Mouse (Mus musculus) embryo, embryonic 9.5 days (tissue): ENCODE results near the gene Tnnt2.

ENCODE experiments used
- DNase-seq: peaks from one replicate; pipeline ENCODE4 v3.0.0-alpha.2; 2017; ENCODE audit errors: extremely low spot score

The Tnnt2 gene

GRCm38 (mm10) chr1:135835716-135836483 is at the start of gene Tnnt2:
Gene Tnnt2, plus strand, starts transcription at chr1:135836354.
- DNase-seq: peak; percentile 19

- DNase-seq: peak; percentile 79
Observed at GRCm38 (mm10) chr1:135787799-135788198, 48.4 kb upstream of the Tnnt2 start.

GRCm38 (mm10) chr1:135788708-135789107 is 47.4 kb upstream of the Tnnt2 start:
- no peak for DNase-seq

DNA sequence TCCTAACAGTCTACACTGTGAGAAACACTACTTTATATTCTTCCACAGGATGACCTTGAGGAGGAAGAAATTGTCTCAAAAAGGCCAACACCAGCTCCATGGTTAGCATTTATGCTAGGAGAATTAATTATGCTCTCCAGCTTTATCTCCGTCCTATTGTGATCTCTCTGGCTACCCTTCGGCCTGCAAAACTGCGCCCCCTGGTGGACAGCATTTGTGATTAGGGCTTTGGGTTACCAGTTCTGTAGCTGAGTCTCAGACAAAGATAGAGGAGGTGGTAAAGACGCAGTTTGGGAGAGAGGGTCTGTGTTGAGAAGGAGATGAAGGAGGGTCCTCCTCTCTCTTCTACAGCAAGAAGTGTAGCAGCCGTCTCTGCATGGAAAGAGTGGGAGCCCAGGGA is 46.3 kb upstream of the Tnnt2 start:
- DNase-seq: peak; percentile 82

DNA sequence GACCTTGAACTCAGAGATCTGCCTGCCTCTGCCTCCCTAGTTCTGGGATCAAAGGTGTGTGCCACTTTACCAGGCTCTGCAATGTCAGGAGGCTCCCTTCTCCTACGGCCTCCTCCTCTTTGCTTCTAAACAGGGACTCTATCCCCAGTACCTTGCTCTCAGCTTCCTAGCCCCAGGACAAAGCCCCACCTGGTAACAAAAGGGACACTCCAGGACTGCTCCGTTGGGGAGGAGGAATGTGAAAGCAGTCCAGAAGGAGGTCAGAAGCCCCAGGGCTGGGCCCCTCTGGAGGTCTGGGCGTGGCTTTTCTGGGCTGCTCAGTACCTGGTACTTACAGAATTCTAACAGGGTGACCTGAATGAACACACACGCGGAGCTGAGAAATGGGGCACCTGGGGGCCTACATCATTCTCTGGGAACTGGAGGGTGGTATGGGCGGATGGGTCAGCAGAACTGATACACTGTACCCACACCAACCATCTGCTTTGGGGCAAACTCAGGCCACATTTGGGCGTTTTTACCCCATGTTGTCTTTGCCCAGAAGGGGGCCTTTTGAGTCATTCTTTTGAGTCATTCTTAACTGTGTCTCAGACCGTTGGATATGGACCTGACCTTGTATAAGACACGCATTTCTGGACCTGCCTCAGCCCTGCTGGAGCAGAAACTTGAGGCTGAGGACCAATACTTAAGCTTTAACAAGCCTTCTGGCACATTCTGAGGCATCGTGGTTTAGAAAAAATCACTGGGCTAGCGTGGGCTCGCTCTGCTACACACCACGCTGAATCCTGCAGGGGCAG is 43.8 kb upstream of the Tnnt2 start:
- DNase-seq: no peak

DNA sequence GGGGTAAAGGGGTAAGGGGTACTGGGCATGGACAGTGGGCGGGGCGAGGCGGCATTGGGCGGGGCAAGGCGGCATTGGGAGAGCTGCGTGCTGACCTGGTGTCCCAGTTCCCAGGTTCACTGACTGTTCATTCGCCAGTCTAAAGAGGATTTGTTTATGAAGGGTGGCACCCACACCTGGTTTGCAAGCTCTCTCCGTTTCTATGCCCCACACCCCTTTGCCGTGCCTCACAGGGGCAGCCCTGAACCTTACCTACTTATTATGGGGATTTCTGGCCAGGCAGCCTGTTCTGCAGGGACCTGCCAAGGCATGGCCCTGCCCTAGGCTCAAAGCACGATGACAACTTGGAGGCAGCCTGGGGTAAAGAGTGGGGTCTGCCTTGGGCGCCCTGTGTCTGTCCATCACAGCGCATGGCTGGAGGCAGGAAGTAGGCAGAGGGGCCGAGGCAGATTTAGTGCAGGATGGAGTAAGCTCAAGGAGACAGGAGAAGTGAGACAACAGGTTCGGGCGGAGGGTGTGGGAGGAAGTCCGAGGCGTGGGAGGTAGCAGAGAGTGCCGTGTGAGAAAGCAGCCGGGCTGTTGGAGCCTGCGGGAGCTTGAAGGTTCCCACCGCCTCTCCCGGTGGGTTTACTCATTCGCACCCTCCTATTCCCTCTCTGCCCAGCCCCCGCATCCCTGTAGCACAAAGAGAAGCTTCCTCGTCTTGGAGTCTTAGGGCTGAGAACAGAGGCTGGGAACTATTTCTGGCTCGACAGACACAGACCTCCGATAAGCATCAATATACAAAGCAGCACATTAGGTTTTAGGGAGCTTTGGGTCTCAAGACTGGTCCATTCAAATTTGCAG is 42.6 kb upstream of the Tnnt2 start:
- DNase-seq: peak; percentile 37

DNA sequence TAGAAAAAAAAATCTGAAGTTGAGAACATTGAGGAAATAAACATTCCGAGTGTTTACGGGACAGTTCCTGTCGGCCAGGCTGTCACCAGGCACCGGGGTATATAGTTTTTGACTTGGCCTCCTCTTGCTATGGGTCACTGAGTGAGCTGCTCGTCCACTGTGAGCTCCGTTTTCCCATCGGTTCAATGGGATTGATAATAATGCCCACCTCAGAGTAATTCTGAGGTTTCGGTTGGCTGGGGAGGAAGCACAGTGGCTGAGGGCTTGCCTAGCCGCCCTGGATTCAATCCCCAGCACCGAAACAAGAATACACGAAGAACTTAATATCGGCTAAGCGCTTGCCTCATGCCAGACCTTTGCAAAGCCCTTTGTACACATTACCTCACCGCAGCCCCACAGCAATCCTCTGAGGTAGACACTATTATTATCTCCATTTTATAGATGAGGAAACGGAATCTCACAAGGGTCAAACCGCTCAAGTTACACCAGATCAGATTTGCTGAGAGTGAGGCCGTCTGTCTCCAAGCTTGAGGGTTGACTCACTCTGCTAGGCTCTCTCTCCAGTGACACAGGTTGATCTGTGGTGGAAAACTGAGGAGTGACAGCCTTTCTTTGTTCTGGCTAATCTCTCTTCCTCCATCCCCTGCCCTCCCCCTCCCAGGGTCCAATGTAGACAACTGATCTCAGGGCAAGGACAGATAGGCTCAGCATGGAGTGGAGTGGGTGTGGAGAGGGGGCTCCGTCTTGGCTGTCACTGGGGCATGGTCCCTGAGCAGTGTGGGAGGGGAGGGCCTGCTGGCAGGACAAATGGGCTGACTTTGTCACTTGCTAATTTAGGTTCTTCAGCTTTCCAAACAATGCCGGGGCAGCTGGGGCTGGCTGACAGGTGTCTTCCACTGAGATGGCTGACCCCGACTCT is 41.7 kb upstream of the Tnnt2 start:
- peak; percentile 36 for DNase-seq

- no peak for DNase-seq
Observed at GRCm38 (mm10) chr1:135798492-135798891, 37.7 kb upstream of the Tnnt2 start.

DNA sequence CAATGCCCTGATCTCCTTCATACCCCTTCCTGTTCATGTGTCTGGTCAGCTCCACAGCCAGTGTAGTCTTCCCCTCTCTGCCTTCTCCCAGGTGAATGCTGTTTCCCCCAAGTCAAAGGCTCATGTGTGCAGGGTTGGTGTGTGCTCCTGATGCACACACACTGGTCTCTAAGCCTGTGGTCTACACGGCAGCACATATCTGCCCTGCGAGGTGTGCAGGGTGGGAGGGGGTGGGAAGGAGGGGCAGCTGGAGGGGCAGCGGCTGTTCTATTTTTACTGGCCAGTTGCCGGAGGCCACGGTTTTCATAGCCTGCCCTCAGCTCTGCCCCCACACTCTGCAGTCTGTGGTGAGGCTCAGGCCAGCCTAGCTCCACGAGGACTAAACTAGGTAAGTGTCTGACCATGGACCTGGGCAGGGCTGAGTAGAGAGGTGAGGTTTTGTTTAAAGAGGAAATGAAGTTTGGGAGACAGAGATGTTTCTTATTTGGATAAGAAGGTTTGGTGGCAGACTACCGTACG is 37.0 kb upstream of the Tnnt2 start:
- no peak for DNase-seq

- peak; percentile 44 for DNase-seq
Observed at GRCm38 (mm10) chr1:135800192-135800950, 35.8 kb upstream of the Tnnt2 start.

DNA sequence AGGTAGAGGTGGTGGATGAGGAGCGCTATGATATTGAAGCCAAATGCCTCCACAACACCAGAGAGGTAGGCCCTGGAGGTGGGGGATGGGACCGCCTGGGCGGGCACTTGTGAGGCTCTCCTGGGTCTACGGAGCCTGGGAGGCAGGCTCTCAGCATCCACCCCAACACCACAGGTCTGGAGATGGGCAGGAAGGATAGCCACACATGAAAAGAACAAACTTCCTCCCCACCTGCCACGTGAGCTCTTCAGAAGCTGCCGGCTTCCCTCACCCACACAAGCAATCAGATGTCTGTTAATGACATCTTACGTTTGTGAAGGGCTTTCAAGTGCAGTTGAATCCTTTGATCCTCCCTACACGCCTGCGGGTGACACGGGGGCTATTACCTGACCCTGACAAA is 28.6 kb upstream of the Tnnt2 start:
- no peak for DNase-seq

GRCm38 (mm10) chr1:135810180-135810579 is 26.0 kb upstream of the Tnnt2 start:
- no peak for DNase-seq

DNA sequence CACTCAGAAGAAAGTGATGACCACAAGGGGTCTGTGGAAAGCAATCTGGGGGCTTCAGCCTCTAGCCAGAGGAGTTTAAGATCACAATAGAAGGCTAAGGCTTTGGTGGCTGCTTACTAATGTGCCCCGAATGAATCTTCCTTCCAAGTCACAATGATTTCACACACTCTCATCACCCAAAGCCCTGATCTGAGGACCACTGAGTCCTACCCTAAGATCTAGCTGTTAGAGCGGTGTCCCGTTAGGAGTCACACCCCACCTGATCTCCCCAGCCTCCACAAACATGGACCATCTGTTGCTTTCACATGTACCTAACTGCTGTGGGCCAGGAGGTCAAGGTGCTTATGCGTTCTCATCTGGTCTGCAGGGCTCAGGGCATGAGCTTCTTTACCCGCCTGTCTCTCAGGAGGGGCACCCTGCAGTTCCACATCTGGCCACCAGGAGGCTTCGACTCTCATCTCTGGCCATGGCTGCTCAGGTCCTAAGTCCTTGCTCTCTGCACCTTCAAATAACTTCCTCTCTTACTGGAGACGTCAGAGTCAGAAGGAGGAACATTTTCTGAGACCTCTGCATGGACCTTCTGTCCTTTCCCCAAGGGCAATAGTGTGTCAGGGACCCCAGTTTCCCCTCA is 25.0 kb upstream of the Tnnt2 start:
- peak; percentile 82 for DNase-seq

GRCm38 (mm10) chr1:135812205-135812604 is 23.9 kb upstream of the Tnnt2 start:
- DNase-seq: no peak

DNA sequence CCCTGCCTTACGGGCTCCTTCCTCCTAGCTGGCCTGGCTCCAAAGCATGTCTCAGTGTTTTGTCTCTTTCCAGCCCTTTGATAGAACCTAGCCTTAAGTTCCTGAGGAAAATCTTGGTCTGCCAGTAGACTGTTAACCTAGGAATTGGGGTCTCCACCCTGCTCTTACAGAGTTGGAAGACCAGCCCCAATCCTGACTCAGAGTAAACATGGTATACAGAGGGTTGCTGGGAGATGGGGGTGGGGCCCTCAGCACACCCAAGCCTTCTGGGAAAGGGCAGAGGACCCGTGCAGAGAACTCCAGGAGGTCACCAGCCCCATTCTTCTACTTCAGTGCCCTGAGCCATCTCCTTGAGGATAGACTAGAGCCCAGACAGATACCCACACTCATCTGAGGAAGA is 23.5 kb upstream of the Tnnt2 start:
- DNase-seq: no peak

GRCm38 (mm10) chr1:135813071-135813470 is 23.1 kb upstream of the Tnnt2 start:
- no peak for DNase-seq

GRCm38 (mm10) chr1:135813687-135814395 is 22.3 kb upstream of the Tnnt2 start:
- DNase-seq: no peak

GRCm38 (mm10) chr1:135814531-135814930 is 21.6 kb upstream of the Tnnt2 start:
- DNase-seq: no peak

DNA sequence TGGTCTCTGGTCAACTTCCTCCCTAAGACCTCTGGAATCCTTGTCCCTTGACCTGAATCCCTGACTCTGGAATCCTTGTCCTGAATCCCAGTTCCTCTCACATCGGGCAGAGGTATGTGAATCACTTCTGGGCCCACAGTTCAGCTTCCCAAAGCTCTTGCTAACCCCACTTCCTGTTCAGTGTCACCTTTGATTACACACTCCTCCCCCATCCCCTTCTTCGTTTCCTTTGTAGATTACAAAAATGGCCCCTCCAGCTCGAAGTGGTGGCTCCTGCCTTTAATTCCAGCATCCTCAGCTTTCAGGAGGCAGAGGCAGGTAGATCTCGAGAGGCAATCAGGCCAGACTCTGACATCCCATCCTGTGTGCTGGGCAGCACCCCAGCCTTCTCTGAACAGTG is 18.6 kb upstream of the Tnnt2 start:
- DNase-seq: no peak
